Mouse (Mus musculus) C2C12 (cell line): ENCODE data around the gene Gga3. TPM values are rescaled to one million over a fixed set of nuclear protein-coding genes. Genes with fewer than 3 reads are reported as not detected.

Source experiments
- H3K27me3 ChIP-seq: one replicate; pipeline ENCODE4 v1.6.1; 2011; ENCODE audit not compliant: control insufficient read depth, insufficient read depth, insufficient read length
- H3K36me3 ChIP-seq: one replicate; pipeline ENCODE4 v1.6.1; 2011; ENCODE audit not compliant: control insufficient read depth, insufficient read depth
- H3K4me3 ChIP-seq: one replicate; pipeline ENCODE4 v1.5.1; 2011; ENCODE audit warnings: mild to moderate bottlenecking, control low read depth; ENCODE audit not compliant: poor library complexity, insufficient read depth, severe bottlenecking
- H3K79me2 ChIP-seq: one replicate; pipeline ENCODE4 v1.6.1; 2011; ENCODE audit not compliant: control insufficient read depth, insufficient read depth
- H3K79me3 ChIP-seq: one replicate; pipeline ENCODE4 v1.6.1; 2011; ENCODE audit warnings: low read depth, control low read depth
- H3ac ChIP-seq: one replicate; pipeline ENCODE3; 2011; ENCODE audit warnings: low read depth; ENCODE audit not compliant: control insufficient read depth, insufficient read length
- CEBPB ChIP-seq: IDR thresholded peaks from one replicate; pipeline ENCODE4 v1.6.1; 2011; ENCODE audit warnings: low read depth, mild to moderate bottlenecking, control low read depth, moderate library complexity
- CTCF ChIP-seq: IDR thresholded peaks from one replicate; pipeline ENCODE4 v1.5.1; 2011; ENCODE audit not compliant: control insufficient read depth, insufficient read depth, insufficient read length
- FOSL1 ChIP-seq: IDR thresholded peaks from one replicate; pipeline ENCODE4 v1.8.0; 2011; ENCODE audit warnings: mild to moderate bottlenecking, low read length; ENCODE audit not compliant: poor library complexity, insufficient read depth, severe bottlenecking
- MAX ChIP-seq: IDR thresholded peaks from one replicate; pipeline ENCODE4 v1.6.1; 2011; ENCODE audit warnings: mild to moderate bottlenecking, control low read depth
- MYOD1 ChIP-seq: IDR thresholded peaks from one replicate; pipeline ENCODE4 v1.6.1; 2011; ENCODE audit warnings: low read depth; ENCODE audit not compliant: control insufficient read depth, insufficient read length
- MYOG ChIP-seq: IDR thresholded peaks from one replicate; pipeline ENCODE4 v1.6.1; 2011; ENCODE audit not compliant: control insufficient read depth, insufficient read length; ENCODE audit errors: extremely low read depth
- USF1 ChIP-seq: IDR thresholded peaks from one replicate; pipeline ENCODE4 v1.6.1; 2011; ENCODE audit warnings: low read depth, mild to moderate bottlenecking, control low read depth, moderate library complexity
- polyA plus RNA-seq: library from polyadenylated mRNA; unstranded; fragments of >200 nt; fragmentation: generic; extraction: Trizol; gene quantifications from one replicate; pipeline ENCODE4 v1.2.1, GENCODE M21; 2012; ENCODE audit warnings: missing spikeins

The Gga3 gene
- polyA plus RNA-seq, 1 experiment, result 16.0 TPM

DNA sequence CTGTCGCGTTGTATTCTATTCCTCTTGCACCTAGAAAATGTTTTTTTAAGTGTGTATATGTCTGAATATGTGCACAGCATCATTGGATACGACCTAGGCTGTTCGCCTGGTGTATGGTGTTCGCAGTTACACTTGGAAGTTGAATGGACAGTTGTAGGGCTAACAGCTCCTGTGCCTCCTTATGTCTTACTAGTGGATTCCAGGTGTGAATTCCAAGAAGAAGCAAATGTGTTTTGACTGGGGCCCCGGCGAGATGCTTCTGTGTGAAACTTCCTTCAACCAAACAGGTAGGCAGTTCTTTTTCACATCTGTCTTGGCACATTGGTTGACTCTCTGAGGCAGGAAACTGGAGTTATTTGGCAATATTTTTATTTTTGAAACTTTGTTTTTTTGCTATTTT is 38.9 kb downstream of the Gga3 start:
- peak overlapping the region; percentile 90 for H3K4me3 ChIP-seq
- peaks cover 48% of the 10 kb centered on the region for H3K79me3 ChIP-seq
- H3K36me3 ChIP-seq, result peaks cover 48% of the 10 kb centered on the region
- TF ChIP-seq MYOD1, result no peak
- no peak for TF ChIP-seq CEBPB
- no peak for TF ChIP-seq MAX
- no peak for TF ChIP-seq MYOG
- TF ChIP-seq CTCF, result no peak
- no peak for TF ChIP-seq FOSL1
- TF ChIP-seq USF1, result no peak
- H3K79me2 ChIP-seq, result peaks cover 58% of the 10 kb centered on the region
- peak overlapping the region; percentile 99 for H3ac ChIP-seq
- H3K27me3 ChIP-seq, result no peaks in the 10 kb centered on the region

DNA sequence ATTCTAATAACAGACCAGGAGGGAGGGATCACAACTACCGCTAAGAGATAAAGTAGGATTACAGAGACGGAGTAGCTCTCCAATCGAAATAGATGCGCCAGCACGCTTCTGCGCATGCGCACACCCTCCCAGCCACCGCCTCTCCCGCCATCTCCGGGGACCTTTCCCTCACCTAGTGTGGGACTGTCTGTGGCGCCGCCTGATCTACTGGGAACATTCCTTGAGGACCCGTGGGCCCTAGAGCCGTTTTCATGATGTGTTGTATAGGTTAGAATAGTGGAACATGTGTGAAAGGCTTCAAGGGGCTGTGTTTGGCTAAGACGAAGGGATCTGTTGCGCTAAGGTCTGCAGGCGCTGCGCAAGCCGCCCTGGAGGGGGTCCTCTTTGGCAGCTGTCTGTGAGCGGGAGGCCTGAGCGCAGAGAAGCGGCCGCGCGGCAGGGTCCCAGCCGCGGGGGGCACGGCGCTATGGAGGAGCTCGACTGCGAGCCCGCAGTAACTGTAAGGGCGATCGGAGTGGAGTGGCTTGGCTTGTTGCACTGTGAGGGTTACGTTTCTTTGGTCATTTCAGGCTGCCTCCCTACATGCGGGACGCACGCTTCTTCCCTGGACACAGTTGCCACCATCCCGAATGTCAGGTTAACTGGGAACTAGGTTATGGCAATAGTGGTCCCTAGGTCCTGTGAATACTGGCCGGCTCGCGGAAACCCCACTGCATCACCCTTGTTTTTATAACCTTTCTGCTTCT is 39.6 kb downstream of the Gga3 start, which contains the start of gene Nup85:
Nup85 (plus strand) TSS at position 371 of the 746 bp plus-strand sequence.
- Histone ChIP-seq H3K4me3 (peak within 1 kb of the TSS; percentile 90), H3K36me3 (peaks cover 41% of the 10 kb centered on the region), H3K79me3 (peaks cover 45% of the 10 kb centered on the region), H3ac (peak within 1 kb of the TSS; percentile 99), H3K27me3 (no peaks in the 10 kb centered on the region), H3K79me2 (peaks cover 51% of the 10 kb centered on the region)
- TF ChIP-seq CTCF (no peak), MYOD1 (peak; percentile 35), MAX (peak; percentile 100), MYOG (no peak)

DNA sequence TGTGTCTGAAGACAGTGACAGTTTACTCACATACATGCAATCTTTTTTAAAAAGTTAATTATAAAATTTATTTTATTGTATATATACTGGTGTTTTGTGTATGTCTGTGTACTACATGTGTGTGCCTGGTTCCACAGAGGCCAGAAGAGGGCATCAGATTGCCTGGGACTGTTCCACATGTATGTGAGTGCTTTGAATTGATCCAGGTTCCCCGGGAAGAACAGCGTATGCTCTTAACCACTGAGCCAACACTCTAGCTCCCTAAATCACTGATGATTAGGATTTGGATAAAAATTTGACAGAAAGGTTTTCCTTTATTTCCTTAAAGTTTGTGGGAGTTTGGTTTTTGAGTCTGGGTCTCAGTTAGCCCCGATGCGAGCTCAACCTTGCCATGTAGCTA is 40.4 kb downstream of the Gga3 start:
- Histone ChIP-seq H3K36me3 (peaks cover 33% of the 10 kb centered on the region), H3K79me2 (peaks cover 43% of the 10 kb centered on the region)

DNA sequence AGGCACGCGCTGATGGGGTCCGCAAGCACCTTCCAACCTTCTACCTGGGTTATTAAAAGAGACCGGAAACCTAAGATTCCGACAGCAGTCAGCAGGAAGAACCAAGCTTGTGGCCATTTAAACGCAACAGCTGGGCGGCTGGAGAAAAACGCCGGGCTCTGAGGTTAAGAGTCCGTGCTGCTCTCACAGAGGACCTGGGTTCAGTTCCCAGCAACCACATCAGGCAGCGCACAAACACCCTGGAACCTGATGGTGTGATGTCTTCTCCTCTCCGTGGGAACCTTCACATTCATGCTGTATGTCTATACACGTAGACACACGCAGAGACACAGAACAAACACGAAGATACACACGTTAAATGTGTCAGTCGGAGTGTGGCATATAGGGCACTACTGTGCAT is 48.1 kb downstream of the Gga3 start:
- Histone ChIP-seq H3K36me3 (no peaks in the 10 kb centered on the region), H3K79me3 (no peaks in the 10 kb centered on the region), H3K79me2 (no peaks in the 10 kb centered on the region), H3ac (no peak overlapping the region), H3K4me3 (no peak overlapping the region), H3K27me3 (no peaks in the 10 kb centered on the region)
- TF ChIP-seq CTCF (no peak), MAX (no peak), USF1 (no peak), MYOD1 (no peak)

More for the DNA sequence above, 40.4 kb downstream of the Gga3 start:
- H3K79me3 ChIP-seq, result peaks cover 37% of the 10 kb centered on the region
- no peaks in the 10 kb centered on the region for H3K27me3 ChIP-seq
- no peak for TF ChIP-seq CTCF
- TF ChIP-seq MAX, result no peak
- TF ChIP-seq MYOG, result no peak
- no peak for TF ChIP-seq CEBPB
- TF ChIP-seq MYOD1, result no peak
- no peak for TF ChIP-seq FOSL1
- TF ChIP-seq USF1, result no peak
- no peak overlapping the region for H3ac ChIP-seq
- H3K4me3 ChIP-seq, result no peak overlapping the region

DNA sequence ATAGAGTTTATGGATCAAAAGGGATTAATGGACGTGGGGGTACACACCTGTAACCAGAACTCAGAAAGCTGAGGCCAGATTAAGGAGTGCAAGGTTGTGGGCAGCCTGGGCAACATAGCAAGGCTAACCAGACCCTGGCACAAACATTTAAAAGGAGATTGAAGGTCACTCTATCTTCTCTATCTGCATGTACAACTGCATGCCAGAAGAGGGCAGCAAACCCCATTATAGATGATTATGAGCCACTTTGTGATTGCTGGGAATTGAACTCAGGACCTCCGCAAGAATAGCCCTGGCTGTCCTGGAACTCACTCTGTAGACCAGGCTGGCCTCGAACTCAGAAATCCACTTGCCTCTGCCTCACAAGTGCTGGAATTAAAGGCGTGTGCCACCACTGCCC is 51.1 kb downstream of the Gga3 start:
- TF ChIP-seq MAX (no peak), MYOG (no peak), FOSL1 (no peak), CEBPB (no peak), USF1 (no peak), CTCF (peak; percentile 9)
- H3K79me2 ChIP-seq, result no peaks in the 10 kb centered on the region

DNA sequence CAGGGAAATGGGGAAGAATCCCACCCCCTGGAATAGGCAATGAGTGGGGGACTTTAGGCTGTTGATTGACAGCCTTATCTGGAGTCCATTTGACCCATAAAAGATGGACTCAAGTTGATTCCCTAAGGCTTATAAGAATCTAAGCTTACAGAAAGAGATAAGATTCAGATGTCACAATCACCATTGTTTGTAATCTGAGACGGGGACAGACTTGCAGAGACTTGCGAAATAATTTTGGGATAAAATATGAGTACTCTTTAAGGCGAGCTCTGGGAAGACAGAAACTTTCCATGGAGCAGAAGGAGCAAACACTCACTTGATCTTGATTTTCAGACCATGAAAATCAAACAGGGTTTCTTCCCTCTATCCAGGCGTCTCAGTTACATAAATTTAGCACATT is 60.3 kb downstream of the Gga3 start:
- Histone ChIP-seq H3K27me3 (no peaks in the 10 kb centered on the region), H3K36me3 (no peaks in the 10 kb centered on the region), H3ac (no peak overlapping the region), H3K79me2 (no peaks in the 10 kb centered on the region), H3K79me3 (no peaks in the 10 kb centered on the region), H3K4me3 (no peak overlapping the region)
- TF ChIP-seq USF1 (no peak), CTCF (no peak), CEBPB (peak; percentile 85), MAX (no peak), MYOD1 (no peak), MYOG (no peak), FOSL1 (no peak)

More for the DNA sequence above, 51.1 kb downstream of the Gga3 start:
- H3ac ChIP-seq, result no peak overlapping the region
- no peaks in the 10 kb centered on the region for H3K27me3 ChIP-seq
- no peak overlapping the region for H3K4me3 ChIP-seq
- H3K79me3 ChIP-seq, result no peaks in the 10 kb centered on the region
- no peaks in the 10 kb centered on the region for H3K36me3 ChIP-seq
